Mouse (Mus musculus): ENCODE measurements at regions not wholly inside any gene's neighbourhood (a gene's known extent, or its start where the extent isn't known, plus 50 kb on each side); places are given as distances from the start of the nearest gene placed in this dataset.

- no peak for TF ChIP-seq CTCF (IDR thresholded peaks at IDR 0.05; ENCODE audit: borderline replicate concordance, insufficient read depth, low read length)
- TF ChIP-seq POLR2A (IDR thresholded peaks at IDR 0.05; ENCODE audit: low read depth, low read length): no peak
These were observed 335.7 kb upstream of the Cited2 start for GRCm38 (mm10) chr10:17387296-17387695.
